Mouse (Mus musculus) MEL (cell line): ENCODE results near the gene Per2. TPM values are rescaled to one million over a fixed set of nuclear protein-coding genes. Genes with fewer than 3 reads are reported as not detected.

Experiments
- DNase-seq: peaks from one replicate; pipeline ENCODE4 v3.0.0; 2011; ENCODE audit warnings: low read depth, low spot score
- H3K27ac ChIP-seq: 2 replicates; pipeline ENCODE4 v1.5.1; 2012; ENCODE audit warnings: low read depth, mild to moderate bottlenecking, control low read depth, low read length, moderate library complexity; ENCODE audit not compliant: control insufficient read depth
- H3K27me3 ChIP-seq, 2 experiments: fragments of 150-350 bp in 1 of 2; sonication (generic) in 1 of 2; 2 replicates each; pipeline ENCODE4 v1.6.1; 2012; ENCODE audit warnings: low read length in 2 of 2, mild to moderate bottlenecking in 2 of 2, improper control_type of control experiment in 1 of 2, moderate library complexity in 1 of 2; ENCODE audit not compliant: insufficient read depth in 2 of 2, control insufficient read depth in 1 of 2
- H3K36me3 ChIP-seq, 2 experiments: 2 replicates each; pipeline ENCODE4 v1.6.1; 2012 to 2014; ENCODE audit warnings: low read length in 2 of 2, improper control_type of control experiment in 1 of 2, inconsistent platforms in 1 of 2, mild to moderate bottlenecking in 1 of 2; ENCODE audit not compliant: insufficient read depth in 2 of 2, control insufficient read depth in 1 of 2
- H3K4me1 ChIP-seq, 2 experiments: fragments of 150-350 bp in 1 of 2; sonication (generic) in 1 of 2; 2 replicates each; pipeline ENCODE4 v1.6.1; 2012; ENCODE audit warnings: low read length in 2 of 2, improper control_type of control experiment in 1 of 2, mild to moderate bottlenecking in 1 of 2; ENCODE audit not compliant: insufficient read depth in 2 of 2, control insufficient read depth in 1 of 2
- H3K4me3 ChIP-seq, 2 experiments: fragments of 150-350 bp in 1 of 2; sonication (generic) in 1 of 2; 2 replicates each; pipeline ENCODE4 v1.5.1; 2012; ENCODE audit warnings: low read depth in 2 of 2, low read length in 2 of 2, mild to moderate bottlenecking in 2 of 2, moderate library complexity in 2 of 2, control low read depth in 1 of 2, improper control_type of control experiment in 1 of 2; ENCODE audit not compliant: control insufficient read depth in 1 of 2, insufficient read depth in 1 of 2
- H3K79me2 ChIP-seq: 2 replicates; pipeline ENCODE4 v1.6.1; 2012; ENCODE audit warnings: mild to moderate bottlenecking, low read length, moderate library complexity; ENCODE audit not compliant: control insufficient read depth, poor library complexity, insufficient read depth
- H3K9ac ChIP-seq: 2 replicates; pipeline ENCODE4 v1.6.1; 2012; ENCODE audit warnings: low read depth, mild to moderate bottlenecking, control low read depth, low read length, moderate library complexity; ENCODE audit not compliant: control insufficient read depth, poor library complexity, severe bottlenecking
- H3K9me3 ChIP-seq: fragments of 150-350 bp; sonication (generic); replicated peaks from 2 replicates; pipeline ENCODE4 v1.6.1; 2012; ENCODE audit warnings: mild to moderate bottlenecking, low read length, improper control_type of control experiment, moderate library complexity; ENCODE audit not compliant: insufficient read depth
- BHLHE40 ChIP-seq: IDR thresholded peaks from 2 replicates; pipeline ENCODE4 v1.6.1; 2012; ENCODE audit warnings: low read depth, mild to moderate bottlenecking, inconsistent platforms, low read length, improper control_type of control experiment, borderline replicate concordance
- E2F4 ChIP-seq: IDR thresholded peaks from 2 replicates; pipeline ENCODE4 v1.6.1; 2011; ENCODE audit warnings: low read depth, low read length, improper control_type of control experiment, borderline replicate concordance
- ELF1 ChIP-seq: IDR thresholded peaks from 2 replicates; pipeline ENCODE4 v1.6.1; 2014; ENCODE audit warnings: low read depth, mild to moderate bottlenecking, inconsistent platforms, low read length, improper control_type of control experiment, moderate library complexity
- GABPA ChIP-seq: IDR thresholded peaks from 2 replicates; pipeline ENCODE4 v1.6.1; 2012; ENCODE audit warnings: low read depth, mild to moderate bottlenecking, inconsistent platforms, low read length, improper control_type of control experiment, moderate library complexity
- JUND ChIP-seq: IDR thresholded peaks from 2 replicates; pipeline ENCODE4 v1.6.1; 2011; ENCODE audit warnings: low read depth, mild to moderate bottlenecking, improper control_type of control experiment, low read length
- MAZ ChIP-seq: IDR thresholded peaks from 2 replicates; pipeline ENCODE4 v1.6.1; 2012; ENCODE audit warnings: low read depth, mild to moderate bottlenecking, inconsistent platforms, low read length, improper control_type of control experiment
- MYB ChIP-seq: IDR thresholded peaks from 2 replicates; pipeline ENCODE4 v1.6.1; 2011; ENCODE audit warnings: mild to moderate bottlenecking, low read depth, low read length, improper control_type of control experiment
- POLR2AphosphoS2 ChIP-seq: IDR thresholded peaks from 2 replicates; pipeline ENCODE4 v1.6.1; 2011; ENCODE audit warnings: low read length, improper control_type of control experiment
- RAD21 ChIP-seq: IDR thresholded peaks from 2 replicates; pipeline ENCODE4 v1.6.1; 2011; ENCODE audit warnings: mild to moderate bottlenecking, low read depth, low read length, improper control_type of control experiment
- RCOR1 ChIP-seq: IDR thresholded peaks from 2 replicates; pipeline ENCODE4 v1.6.1; 2012; ENCODE audit warnings: low read depth, mild to moderate bottlenecking, inconsistent platforms, low read length, improper control_type of control experiment
- SIN3A ChIP-seq: IDR thresholded peaks from 2 replicates; pipeline ENCODE4 v1.6.1; 2012; ENCODE audit warnings: low read length, improper control_type of control experiment, inconsistent platforms
- SMC3 ChIP-seq: IDR thresholded peaks from 2 replicates; pipeline ENCODE4 v1.6.1; 2011; ENCODE audit warnings: low read depth, low read length, improper control_type of control experiment
- TAL1 ChIP-seq: IDR thresholded peaks from 2 replicates; pipeline ENCODE4 v1.6.1; 2012; ENCODE audit warnings: mild to moderate bottlenecking, inconsistent platforms, low read length, moderate library complexity, mixed read lengths
- TBP ChIP-seq: IDR thresholded peaks from 2 replicates; pipeline ENCODE4 v1.8.0; 2011; ENCODE audit warnings: low read depth, low read length, improper control_type of control experiment
- USF1 ChIP-seq: IDR thresholded peaks from 2 replicates; pipeline ENCODE4 v1.6.1; 2014; ENCODE audit warnings: low read depth, mild to moderate bottlenecking, inconsistent platforms, low read length, improper control_type of control experiment, moderate library complexity
- USF2 ChIP-seq, 2 experiments: IDR thresholded peaks; 2 replicates each; pipeline ENCODE4 v1.6.1; 2011 to 2012; ENCODE audit warnings: improper control_type of control experiment in 2 of 2, low read length in 2 of 2, borderline replicate concordance in 1 of 2, inconsistent platforms in 1 of 2, low read depth in 1 of 2, mild to moderate bottlenecking in 1 of 2; ENCODE audit not compliant: insufficient read depth in 1 of 2
- ZC3H11A ChIP-seq: IDR thresholded peaks from 2 replicates; pipeline ENCODE4 v1.6.1; 2012; ENCODE audit warnings: low read depth, mild to moderate bottlenecking, inconsistent platforms, low read length, improper control_type of control experiment
- ZKSCAN1 ChIP-seq: IDR thresholded peaks from 2 replicates; pipeline ENCODE4 v1.6.1; 2012; ENCODE audit warnings: low read depth, mild to moderate bottlenecking, inconsistent platforms, low read length, improper control_type of control experiment, moderate library complexity
- polyA plus RNA-seq, 2 experiments: library from polyadenylated mRNA; stranded (reverse) in 1 of 2; unstranded in 1 of 2; fragments of >175 nt in 1 of 2; fragments of >200 nt in 1 of 2; gene quantifications; 2 replicates each; pipeline versions ENCODE4 v1.2.1 to v1.2.4; 2012; ENCODE audit warnings: low replicate concordance in 2 of 2, low read depth in 1 of 2; ENCODE audit not compliant: insufficient read length in 2 of 2, insufficient read depth in 1 of 2, missing spikeins in 1 of 2
- total RNA-seq: library from RNA; depleted of rRNA; stranded (reverse); fragments of 300-350 nt; gene quantifications from 2 replicates; pipeline ENCODE4 v1.2.3, GENCODE M21; 2012

Per2 gene
- total and polyA plus RNA-seq, 3 experiments = 4.3 to 8.3 TPM; not detected in 1

- Histone ChIP-seq H3K9ac (no peak overlapping the region), H3K4me3 (no peak overlapping the region), H3K9me3 (no peaks in the 10 kb centered on the region), H3K79me2 (no peaks in the 10 kb centered on the region), H3K27ac (no peak overlapping the region), H3K27me3 (no peaks in the 10 kb centered on the region), H3K4me1 (no peaks in the 10 kb centered on the region), H3K36me3 (no peaks in the 10 kb centered on the region; a peak in 2 of 4 replicates)
- DNase-seq = no peak
- TF ChIP-seq USF2 (IDR thresholded peaks at IDR 0.05; ENCODE audit: borderline replicate concordance in 1 of 2, insufficient read depth in 1 of 2, low read depth in 1 of 2, low read length in 2 of 2) (no peak), TAL1 (no peak)
- TF ChIP-seq, all 39 proteins: peak for 0
Observed at GRCm38 (mm10) chr1:91437083-91437400, 22.1 kb downstream of the Per2 start.

- Histone ChIP-seq H3K9ac (no peak overlapping the region), H3K27ac (no peak overlapping the region), H3K27me3 (no peaks in the 10 kb centered on the region), H3K4me1 (no peaks in the 10 kb centered on the region), H3K4me3 (no peak overlapping the region), H3K9me3 (no peaks in the 10 kb centered on the region), H3K36me3 (no peaks in the 10 kb centered on the region; a peak in 2 of 4 replicates), H3K79me2 (no peaks in the 10 kb centered on the region)
- no peak for DNase-seq
- TF ChIP-seq POLR2AphosphoS2 = no peak
- no peak for TF ChIP-seq TBP
- no peak for TF ChIP-seq USF2 (IDR thresholded peaks at IDR 0.05; ENCODE audit: borderline replicate concordance in 1 of 2, insufficient read depth in 1 of 2, low read depth in 1 of 2, low read length in 2 of 2)
- TF ChIP-seq E2F4 = no peak
- TF ChIP-seq MYB = no peak
- no peak for TF ChIP-seq RAD21
- no peak for TF ChIP-seq ELF1
- TF ChIP-seq MAZ = no peak
- TF ChIP-seq RCOR1 = no peak
- no peak for TF ChIP-seq BHLHE40
- TF ChIP-seq GABPA = no peak
Observed at GRCm38 (mm10) chr1:91436380-91437082, 22.6 kb downstream of the Per2 start.

- Histone ChIP-seq H3K9ac (no peak overlapping the region), H3K36me3 (no peaks in the 10 kb centered on the region; a peak in 2 of 4 replicates), H3K79me2 (no peaks in the 10 kb centered on the region), H3K4me3 (no peak overlapping the region), H3K27me3 (no peaks in the 10 kb centered on the region), H3K9me3 (no peaks in the 10 kb centered on the region), H3K27ac (no peak overlapping the region), H3K4me1 (no peaks in the 10 kb centered on the region)
- DNase-seq = no peak
- no peak for TF ChIP-seq JUND
- no peak for TF ChIP-seq E2F4
- TF ChIP-seq ZC3H11A = no peak
- no peak for TF ChIP-seq USF2 (IDR thresholded peaks at IDR 0.05; ENCODE audit: borderline replicate concordance in 1 of 2, insufficient read depth in 1 of 2, low read depth in 1 of 2, low read length in 2 of 2)
- TF ChIP-seq ELF1 = no peak
- TF ChIP-seq RCOR1 = no peak
- TF ChIP-seq SIN3A = no peak
- TF ChIP-seq SMC3 = no peak
- no peak for TF ChIP-seq BHLHE40
- no peak for TF ChIP-seq ZKSCAN1
- no peak for TF ChIP-seq USF1
- TF ChIP-seq MYB = no peak
Observed at GRCm38 (mm10) chr1:91435606-91436130, 23.5 kb downstream of the Per2 start.
